Mouse (Mus musculus) erythroblast, adult 5-6 weeks (primary cell): ENCODE data around the gene Kctd19. TPM values are rescaled to one million over a fixed set of nuclear protein-coding genes. Genes with fewer than 3 reads are reported as not detected.
A peak's percentile ranks its signal among the peaks of the same experiment; 100 is the strongest.

Source experiments
- ATAC-seq: replicated peaks from 2 replicates; pipeline ENCODE4 v1.8.0; 2016; ENCODE audit warnings: moderate number of reproducible peaks, mild to moderate bottlenecking, moderate TSS enrichment, inconsistent platforms; ENCODE audit not compliant: poor library complexity, low FRiP score, severe bottlenecking
- total RNA-seq, 2 experiments: library from RNA; stranded (forward) in 1 of 2; stranded (reverse) in 1 of 2; fragments of 150-400 nt in 1 of 2; fragments of 200-764, 138-1000 nt in 1 of 2; gene quantifications; 2 replicates each; pipeline versions ENCODE4 v1.2.3 to v1.2.4; 2015 to 2017; ENCODE audit warnings: low replicate concordance in 2 of 2

Kctd19 gene
- total RNA-seq, 2 experiments from 2014 or later, result not detected

DNA sequence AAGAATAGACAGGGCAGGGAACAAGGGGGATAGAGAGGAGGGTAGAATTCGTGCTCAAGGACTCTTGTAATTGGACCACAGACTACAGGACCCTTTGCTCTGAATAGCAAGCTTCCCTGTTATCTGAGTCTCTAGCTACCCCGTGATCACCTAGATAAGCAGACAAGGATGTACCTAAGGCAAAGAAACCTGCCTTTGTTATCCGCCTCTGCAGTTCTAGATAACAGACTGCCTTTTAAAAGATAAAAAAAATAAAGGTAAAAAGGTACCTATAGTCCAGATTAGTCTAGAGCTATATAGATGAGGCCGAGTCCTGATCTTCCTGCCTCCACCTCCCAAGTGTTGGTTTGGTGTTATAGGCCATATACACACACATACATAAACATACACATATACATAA lies 70.5 kb downstream of the Kctd19 start:
- ATAC-seq, result no peak

DNA sequence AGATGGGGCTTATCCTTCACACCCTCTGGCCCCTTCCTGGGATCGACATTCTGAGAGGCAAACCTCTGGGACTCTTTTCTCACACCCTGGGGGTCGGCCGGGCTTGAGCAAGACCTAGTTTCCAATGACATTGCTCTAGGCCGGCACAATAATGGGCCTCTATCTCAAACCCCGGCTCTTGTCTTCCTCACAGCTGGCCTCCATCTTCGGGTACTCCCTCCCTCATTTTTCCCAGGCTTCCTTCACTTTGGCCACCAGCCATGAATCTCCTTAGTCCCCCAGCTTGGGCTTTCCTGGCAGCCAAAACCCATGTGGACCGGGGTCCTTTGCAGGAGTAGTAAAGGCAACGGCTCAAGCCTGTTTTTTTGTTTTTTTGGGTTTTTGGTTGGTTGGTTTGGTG lies 71.9 kb downstream of the Kctd19 start:
- ATAC-seq, result no peak

DNA sequence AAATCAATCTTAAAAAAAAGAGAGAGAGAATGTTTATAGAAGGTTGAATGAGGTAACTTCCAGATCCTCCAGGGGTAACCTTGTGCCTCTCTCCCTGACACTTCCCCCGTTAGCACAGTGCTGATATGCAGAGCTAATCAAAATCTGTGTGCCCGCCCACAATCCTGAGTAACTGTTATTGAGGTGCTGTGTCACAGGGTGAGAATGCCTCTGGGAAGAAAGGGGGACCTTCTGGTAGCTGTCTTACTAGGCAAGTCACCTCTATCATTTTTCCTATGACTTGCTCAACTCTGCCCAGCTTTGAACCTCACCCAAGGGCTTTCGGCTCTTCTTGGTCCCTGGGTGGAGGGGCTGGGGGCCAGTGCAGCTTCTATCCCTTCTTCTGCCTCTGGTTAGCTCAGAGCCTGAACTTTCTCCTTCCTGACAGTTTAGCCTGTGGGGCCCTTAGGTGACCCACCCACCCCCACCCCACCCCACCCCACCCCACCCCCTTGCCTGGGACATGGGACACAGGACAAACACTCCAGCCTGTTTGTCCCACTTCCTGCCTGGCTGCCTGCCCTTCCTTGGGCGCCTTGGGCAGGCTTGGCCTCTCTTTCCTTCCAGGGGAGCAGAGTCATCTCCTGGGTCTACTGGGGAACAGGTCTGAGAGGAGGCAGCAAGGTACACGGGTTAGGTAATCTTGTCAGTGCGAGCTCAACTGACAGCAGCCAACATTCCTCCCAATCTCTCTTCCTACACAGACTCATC lies 73.2 kb downstream of the Kctd19 start:
- ATAC-seq, result no peak

DNA sequence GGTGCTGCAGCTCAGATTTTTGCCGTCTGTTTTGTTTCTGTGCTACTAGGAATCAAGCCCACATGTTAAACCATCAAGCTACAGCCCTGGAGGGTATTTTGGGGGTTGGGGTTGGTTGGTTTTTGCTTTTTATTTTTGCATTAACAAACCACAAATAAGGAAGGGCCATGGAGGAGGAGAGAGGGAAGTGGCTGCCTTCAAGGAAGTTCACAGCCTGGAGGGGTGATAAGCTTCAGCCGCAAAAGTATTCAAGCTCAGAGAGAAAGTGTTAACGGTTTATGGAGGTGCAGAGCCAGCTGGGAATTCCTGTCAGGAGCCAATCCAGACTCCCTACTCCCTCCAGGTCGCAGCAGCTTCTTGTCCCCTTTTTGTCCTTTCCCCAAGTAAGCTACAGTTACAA lies 74.3 kb downstream of the Kctd19 start:
- no peak for ATAC-seq

DNA sequence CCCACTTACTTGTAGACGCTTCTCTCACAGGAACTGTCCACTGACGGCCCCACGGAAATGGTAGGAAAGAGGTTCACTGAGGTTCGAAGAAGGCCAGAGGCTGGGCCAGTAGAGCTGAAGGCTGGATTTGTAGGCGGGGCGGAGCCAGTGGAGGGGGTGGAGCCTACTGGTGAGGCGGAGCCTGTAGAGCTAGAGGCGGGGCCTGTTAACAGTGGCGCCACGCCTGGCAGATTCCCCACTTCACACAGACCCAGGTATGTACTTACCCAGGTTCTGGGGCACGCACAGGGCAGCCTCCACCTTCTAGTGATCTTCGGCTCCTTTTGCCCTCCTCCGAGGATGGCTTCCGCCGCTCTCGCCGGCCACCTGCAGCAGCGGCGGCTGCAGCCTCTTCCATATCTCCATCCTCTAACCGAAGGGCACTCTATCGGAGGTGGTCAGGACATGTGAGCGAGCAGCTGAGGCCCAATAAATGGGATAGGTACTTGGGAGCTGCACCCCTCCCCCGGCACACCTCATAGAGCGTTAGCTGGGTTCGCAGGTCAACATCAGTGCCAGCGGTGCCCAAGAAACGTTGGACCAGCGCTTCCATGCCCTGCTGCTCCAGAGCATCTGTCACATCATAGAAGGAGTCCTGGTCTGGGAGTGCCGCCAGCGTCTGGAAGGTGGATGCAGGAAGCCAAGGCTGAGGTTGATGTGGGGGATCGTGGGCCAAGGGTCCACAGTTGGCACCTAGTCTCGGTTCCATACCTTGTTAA lies 76.8 kb downstream of the Kctd19 start:
- peak; percentile 32; the same call in 1 of the 2 replicates for ATAC-seq

Other genes starting within 250 kb of the Kctd19 start
- 28.6 and 37.6 TPM in 2 replicates for gene Cbfb, start 242.8 kb downstream of the Kctd19 start, total RNA-seq (2015; ENCODE audit: low replicate concordance)
- gene Cbfb, start 242.8 kb downstream of the Kctd19 start, total RNA-seq (2017; ENCODE audit: low replicate concordance), result 27.2 and 33.1 TPM in 2 replicates
- gene D230025D16Rik, start 188.4 kb downstream of the Kctd19 start, total RNA-seq (2015; ENCODE audit: low replicate concordance), result 16.9 and 22.5 TPM in 2 replicates
- gene D230025D16Rik, start 188.4 kb downstream of the Kctd19 start, total RNA-seq (2017; ENCODE audit: low replicate concordance), result 20.1 and 22.6 TPM in 2 replicates
- not detected in 2 replicates for gene B3gnt9, start 158.3 kb downstream of the Kctd19 start, total RNA-seq (2015; ENCODE audit: low replicate concordance)
- gene B3gnt9, start 158.3 kb downstream of the Kctd19 start, total RNA-seq (2017; ENCODE audit: low replicate concordance), result 0.09 TPM in 1 of 2 replicates, not detected in the other
- gene Tradd, start 148.9 kb downstream of the Kctd19 start, total RNA-seq (2015; ENCODE audit: low replicate concordance), result 2.3 and 3.5 TPM in 2 replicates
- gene Tradd, start 148.9 kb downstream of the Kctd19 start, total RNA-seq (2017; ENCODE audit: low replicate concordance), result 3.6 and 5.9 TPM in 2 replicates
- gene Fbxl8, start 148.9 kb downstream of the Kctd19 start, total RNA-seq (2015; ENCODE audit: low replicate concordance), result 1.3 and 3.5 TPM in 2 replicates
- gene Fbxl8, start 148.9 kb downstream of the Kctd19 start, total RNA-seq (2017; ENCODE audit: low replicate concordance), result 0.28 and 0.94 TPM in 2 replicates
- gene Hsf4, start 143.7 kb downstream of the Kctd19 start, total RNA-seq (2015; ENCODE audit: low replicate concordance), result not detected in 2 replicates
- not detected in 2 replicates for gene Hsf4, start 143.7 kb downstream of the Kctd19 start, total RNA-seq (2017; ENCODE audit: low replicate concordance)
- gene Nol3, start 137.4 kb downstream of the Kctd19 start, total RNA-seq (2015; ENCODE audit: low replicate concordance), result not detected in 2 replicates
- not detected in 2 replicates for gene Nol3, start 137.4 kb downstream of the Kctd19 start, total RNA-seq (2017; ENCODE audit: low replicate concordance)
- gene 4931428F04Rik, start 123.6 kb downstream of the Kctd19 start, total RNA-seq (2015; ENCODE audit: low replicate concordance), result 1.0 and 3.8 TPM in 2 replicates
- gene 4931428F04Rik, start 123.6 kb downstream of the Kctd19 start, total RNA-seq (2017; ENCODE audit: low replicate concordance), result 0.70 and 1.2 TPM in 2 replicates
- 0.38 and 5.9 TPM in 2 replicates for gene Exoc3l, start 117.4 kb downstream of the Kctd19 start, total RNA-seq (2015; ENCODE audit: low replicate concordance)
- 15.0 and 26.8 TPM in 2 replicates for gene Exoc3l, start 117.4 kb downstream of the Kctd19 start, total RNA-seq (2017; ENCODE audit: low replicate concordance)
- 289 and 294 TPM in 2 replicates for gene E2f4, start 115.8 kb downstream of the Kctd19 start, total RNA-seq (2015; ENCODE audit: low replicate concordance)
- 120 and 129 TPM in 2 replicates for gene E2f4, start 115.8 kb downstream of the Kctd19 start, total RNA-seq (2017; ENCODE audit: low replicate concordance)
- 13.8 and 17.3 TPM in 2 replicates for gene Elmo3, start 107.9 kb downstream of the Kctd19 start, total RNA-seq (2015; ENCODE audit: low replicate concordance)
- 22.1 and 30.7 TPM in 2 replicates for gene Elmo3, start 107.9 kb downstream of the Kctd19 start, total RNA-seq (2017; ENCODE audit: low replicate concordance)
- gene Lrrc29, start 87.2 kb downstream of the Kctd19 start, total RNA-seq (2015; ENCODE audit: low replicate concordance), result 13.4 and 35.9 TPM in 2 replicates
- 26.2 and 28.6 TPM in 2 replicates for gene Lrrc29, start 87.2 kb downstream of the Kctd19 start, total RNA-seq (2017; ENCODE audit: low replicate concordance)
- gene Tmem208, start 87.1 kb downstream of the Kctd19 start, total RNA-seq (2015; ENCODE audit: low replicate concordance), result 51.2 and 56.3 TPM in 2 replicates
- gene Tmem208, start 87.1 kb downstream of the Kctd19 start, total RNA-seq (2017; ENCODE audit: low replicate concordance), result 18.5 and 26.9 TPM in 2 replicates
- 0.19 and 3.8 TPM in 2 replicates for gene Fhod1, start 65.5 kb downstream of the Kctd19 start, total RNA-seq (2015; ENCODE audit: low replicate concordance)
- gene Fhod1, start 65.5 kb downstream of the Kctd19 start, total RNA-seq (2017; ENCODE audit: low replicate concordance), result 0.56 and 1.0 TPM in 2 replicates
- 1.7 TPM in 1 of 2 replicates, not detected in the other for gene Slc9a5, start 64.7 kb downstream of the Kctd19 start, total RNA-seq (2015; ENCODE audit: low replicate concordance)
- gene Slc9a5, start 64.7 kb downstream of the Kctd19 start, total RNA-seq (2017; ENCODE audit: low replicate concordance), result not detected in 2 replicates
- gene Plekhg4, start 40.2 kb downstream of the Kctd19 start, total RNA-seq (2015; ENCODE audit: low replicate concordance), result not detected in 2 replicates
- gene Plekhg4, start 40.2 kb downstream of the Kctd19 start, total RNA-seq (2017; ENCODE audit: low replicate concordance), result not detected in 2 replicates
- 0.96 TPM in 1 of 2 replicates, not detected in the other for gene Lrrc36, start 69 bp upstream of the Kctd19 start, total RNA-seq (2015; ENCODE audit: low replicate concordance)
- 0.56 and 0.85 TPM in 2 replicates for gene Lrrc36, start 69 bp upstream of the Kctd19 start, total RNA-seq (2017; ENCODE audit: low replicate concordance)
- gene Tppp3, start 58.0 kb upstream of the Kctd19 start, total RNA-seq (2015; ENCODE audit: low replicate concordance), result not detected in 2 replicates
- gene Tppp3, start 58.0 kb upstream of the Kctd19 start, total RNA-seq (2017; ENCODE audit: low replicate concordance), result not detected in 2 replicates
- gene Zdhhc1, start 83.4 kb upstream of the Kctd19 start, total RNA-seq (2015; ENCODE audit: low replicate concordance), result not detected in 2 replicates
- 0.17 and 0.42 TPM in 2 replicates for gene Zdhhc1, start 83.4 kb upstream of the Kctd19 start, total RNA-seq (2017; ENCODE audit: low replicate concordance)
- gene Hsd11b2, start 105.3 kb upstream of the Kctd19 start, total RNA-seq (2015; ENCODE audit: low replicate concordance), result 2.3 TPM in 1 of 2 replicates, not detected in the other
- gene Hsd11b2, start 105.3 kb upstream of the Kctd19 start, total RNA-seq (2017; ENCODE audit: low replicate concordance), result not detected in 2 replicates
- 72.8 and 90.9 TPM in 2 replicates for gene Atp6v0d1, start 152.5 kb upstream of the Kctd19 start, total RNA-seq (2015; ENCODE audit: low replicate concordance)
- 46.0 and 50.9 TPM in 2 replicates for gene Atp6v0d1, start 152.5 kb upstream of the Kctd19 start, total RNA-seq (2017; ENCODE audit: low replicate concordance)
- 16.3 and 17.6 TPM in 2 replicates for gene Ripor1, start 191.8 kb upstream of the Kctd19 start, total RNA-seq (2015; ENCODE audit: low replicate concordance)
- 1.7 and 2.6 TPM in 2 replicates for gene Ripor1, start 191.8 kb upstream of the Kctd19 start, total RNA-seq (2017; ENCODE audit: low replicate concordance)
- gene Ctcf, start 223.1 kb upstream of the Kctd19 start, total RNA-seq (2015; ENCODE audit: low replicate concordance), result 51.6 and 81.5 TPM in 2 replicates
- 68.8 and 99.5 TPM in 2 replicates for gene Ctcf, start 223.1 kb upstream of the Kctd19 start, total RNA-seq (2017; ENCODE audit: low replicate concordance)
- gene Agrp, start 223.9 kb upstream of the Kctd19 start, total RNA-seq (2015; ENCODE audit: low replicate concordance), result not detected in 2 replicates
- not detected in 2 replicates for gene Agrp, start 223.9 kb upstream of the Kctd19 start, total RNA-seq (2017; ENCODE audit: low replicate concordance)